Mouse (Mus musculus): ENCODE data around the gene Olfr1. TPM values are rescaled to one million over a fixed set of nuclear protein-coding genes. Genes with fewer than 3 reads are reported as not detected.

Olfr1 gene
- not detected in 2 replicates for polyA plus RNA-seq (2012; ENCODE audit: insufficient read depth, low replicate concordance)

- no peak for TF ChIP-seq FLI1 (IDR thresholded peaks at IDR 0.05; ENCODE audit: low read length)
- no peak for TF ChIP-seq GATA1 (IDR thresholded peaks at IDR 0.05; ENCODE audit: borderline replicate concordance, low read length)
- Histone ChIP-seq H3K4me3 (replicated peaks) (no peak within 1 kb of the TSS), H3K36me3 (replicated peaks; ENCODE audit: low read length) (no peaks in the 10 kb centered on the region), H3K4me1 (no peaks in the 10 kb centered on the region), H3K9me3 (no peaks in the 10 kb centered on the region), H3K27me3 (replicated peaks) (no peaks in the 10 kb centered on the region)
These were observed at the start of gene Olfr1 for GRCm38 (mm10) chr11:73399514-73399913. Gene Olfr1 (minus strand): TSS chr11:73399614.

GRCm38 (mm10) chr11:73428377-73428776 lies 29.0 kb upstream of the Olfr1 start, which contains the start of gene Olfr378:
Gene Olfr378 (minus strand): TSS chr11:73428477.
- no peak within 1 kb of the TSS for H3K4me3 ChIP-seq (replicated peaks)

GRCm38 (mm10) chr11:73395374-73395773 lies 4.0 kb downstream of the Olfr1 start:
- no peaks in the 10 kb centered on the region for H3K4me1 ChIP-seq
- H3K9me3 ChIP-seq: no peaks in the 10 kb centered on the region
- TF ChIP-seq GATA1 (IDR thresholded peaks at IDR 0.05; ENCODE audit: borderline replicate concordance, low read length) (no peak), FLI1 (IDR thresholded peaks at IDR 0.05; ENCODE audit: low read length) (no peak)
- no peak overlapping the region for H3K4me3 ChIP-seq (replicated peaks)
- H3K36me3 ChIP-seq (replicated peaks; ENCODE audit: low read length): no peaks in the 10 kb centered on the region
- no peaks in the 10 kb centered on the region for H3K27me3 ChIP-seq (replicated peaks)

More at GRCm38 (mm10) chr11:73428377-73428776, 29.0 kb upstream of the Olfr1 start, which contains the start of gene Olfr378:
- no peaks in the 10 kb centered on the region for H3K4me1 ChIP-seq
- H3K36me3 ChIP-seq (replicated peaks; ENCODE audit: low read length): no peaks in the 10 kb centered on the region
- TF ChIP-seq GATA1 (IDR thresholded peaks at IDR 0.05; ENCODE audit: borderline replicate concordance, low read length) (no peak), FLI1 (IDR thresholded peaks at IDR 0.05; ENCODE audit: low read length) (no peak)
- H3K9me3 ChIP-seq: peaks cover 4% of the 10 kb centered on the region; the same call in 1 of the 2 replicates
- no peaks in the 10 kb centered on the region for H3K27me3 ChIP-seq (replicated peaks)

GRCm38 (mm10) chr11:73370946-73371345 lies 28.5 kb downstream of the Olfr1 start, which contains the start of gene Olfr376:
Gene Olfr376 (plus strand): TSS chr11:73371246.
- no peaks in the 10 kb centered on the region for H3K36me3 ChIP-seq (replicated peaks; ENCODE audit: low read length)
- no peak within 1 kb of the TSS for H3K4me3 ChIP-seq (replicated peaks)
- H3K27me3 ChIP-seq (replicated peaks): no peaks in the 10 kb centered on the region
- TF ChIP-seq GATA1 (IDR thresholded peaks at IDR 0.05; ENCODE audit: borderline replicate concordance, low read length) (no peak), FLI1 (IDR thresholded peaks at IDR 0.05; ENCODE audit: low read length) (no peak)
- H3K9me3 ChIP-seq: no peaks in the 10 kb centered on the region
- no peaks in the 10 kb centered on the region for H3K4me1 ChIP-seq

- Histone ChIP-seq H3K9me3 (no peaks in the 10 kb centered on the region), H3K4me3 (replicated peaks) (no peak within 1 kb of the TSS), H3K27me3 (replicated peaks) (no peaks in the 10 kb centered on the region), H3K4me1 (no peaks in the 10 kb centered on the region), H3K36me3 (replicated peaks; ENCODE audit: low read length) (no peaks in the 10 kb centered on the region)
- TF ChIP-seq GATA1 (IDR thresholded peaks at IDR 0.05; ENCODE audit: borderline replicate concordance, low read length): no peak
- TF ChIP-seq FLI1 (IDR thresholded peaks at IDR 0.05; ENCODE audit: low read length): no peak
These were observed 48.9 kb downstream of the Olfr1 start, which contains the start of gene Olfr20 for GRCm38 (mm10) chr11:73350483-73350882. Gene Olfr20 (plus strand): TSS chr11:73350783.

Other genes starting within 250 kb of the Olfr1 start
- gene P2rx5, start 239.2 kb downstream of the Olfr1 start, polyA plus RNA-seq (2012; ENCODE audit: insufficient read depth, low replicate concordance): 0.55 TPM in 1 of 2 replicates, not detected in the other
- 170 and 286 TPM in 2 replicates for gene Emc6, start 222.6 kb downstream of the Olfr1 start, polyA plus RNA-seq (2012; ENCODE audit: insufficient read depth, low replicate concordance)
- 19.3 and 28.8 TPM in 2 replicates for gene Tax1bp3, start 222.5 kb downstream of the Olfr1 start, polyA plus RNA-seq (2012; ENCODE audit: insufficient read depth, low replicate concordance)
- gene Ctns, start 200.6 kb downstream of the Olfr1 start, polyA plus RNA-seq (2012; ENCODE audit: insufficient read depth, low replicate concordance): 1.3 and 4.1 TPM in 2 replicates
- gene Shpk, start 200.2 kb downstream of the Olfr1 start, polyA plus RNA-seq (2012; ENCODE audit: insufficient read depth, low replicate concordance): 0.53 and 1.2 TPM in 2 replicates
- not detected in 2 replicates for gene Trpv1, start 165.3 kb downstream of the Olfr1 start, polyA plus RNA-seq (2012; ENCODE audit: insufficient read depth, low replicate concordance)
- gene Trpv3, start 132.2 kb downstream of the Olfr1 start, polyA plus RNA-seq (2012; ENCODE audit: insufficient read depth, low replicate concordance): 0.02 TPM in 1 of 2 replicates, not detected in the other
- 0.97 TPM in 1 of 2 replicates, not detected in the other for gene Aspa, start 70.0 kb downstream of the Olfr1 start, polyA plus RNA-seq (2012; ENCODE audit: insufficient read depth, low replicate concordance)
- not detected in 2 replicates for gene Gm49340, start 69.9 kb downstream of the Olfr1 start, polyA plus RNA-seq (2012; ENCODE audit: insufficient read depth, low replicate concordance)
- not detected in 2 replicates for gene Spata22, start 69.9 kb downstream of the Olfr1 start, polyA plus RNA-seq (2012; ENCODE audit: insufficient read depth, low replicate concordance)
- not detected in 2 replicates for gene Olfr20, start 48.8 kb downstream of the Olfr1 start, polyA plus RNA-seq (2012; ENCODE audit: insufficient read depth, low replicate concordance)
- not detected in 2 replicates for gene Olfr376, start 28.4 kb downstream of the Olfr1 start, polyA plus RNA-seq (2012; ENCODE audit: insufficient read depth, low replicate concordance)
- not detected in 2 replicates for gene Olfr378, start 28.9 kb upstream of the Olfr1 start, polyA plus RNA-seq (2012; ENCODE audit: insufficient read depth, low replicate concordance)
- gene Olfr380, start 57.9 kb upstream of the Olfr1 start, polyA plus RNA-seq (2012; ENCODE audit: insufficient read depth, low replicate concordance): not detected in 2 replicates
- not detected in 2 replicates for gene Olfr381, start 92.0 kb upstream of the Olfr1 start, polyA plus RNA-seq (2012; ENCODE audit: insufficient read depth, low replicate concordance)
- not detected in 2 replicates for gene Olfr382, start 117.6 kb upstream of the Olfr1 start, polyA plus RNA-seq (2012; ENCODE audit: insufficient read depth, low replicate concordance)
- gene Olfr385, start 193.4 kb upstream of the Olfr1 start, polyA plus RNA-seq (2012; ENCODE audit: insufficient read depth, low replicate concordance): not detected in 2 replicates
- not detected in 2 replicates for gene Olfr384, start 199.0 kb upstream of the Olfr1 start, polyA plus RNA-seq (2012; ENCODE audit: insufficient read depth, low replicate concordance)

Data from megakaryocyte, embryonic 14.5 days (primary cell).